Mouse (Mus musculus) ES-E14 (cell line): Measurements from ENCODE around the gene Tnfrsf1a. TPM values are rescaled to one million over a fixed set of nuclear protein-coding genes. Genes with fewer than 3 reads are reported as not detected.

Experiments
- DNase-seq: peaks from one replicate; pipeline ENCODE4 v3.0.0-alpha.2; 2013; ENCODE audit warnings: low read depth, low spot score
- H3K27ac ChIP-seq: 2 replicates; pipeline ENCODE4 v1.5.1; 2012; ENCODE audit warnings: low read depth, mild to moderate bottlenecking, low read length, moderate library complexity, mixed read lengths; ENCODE audit not compliant: poor library complexity, insufficient read depth, severe bottlenecking
- H3K36me3 ChIP-seq: 2 replicates; pipeline ENCODE4 v1.6.1; 2012; ENCODE audit warnings: mild to moderate bottlenecking, low read length, moderate library complexity, mixed read lengths; ENCODE audit not compliant: control insufficient read depth, poor library complexity, insufficient read depth, severe bottlenecking
- H3K4me1 ChIP-seq, 2 experiments: fragments of 150-350 bp in 1 of 2; sonication (generic) in 1 of 2; 2 replicates each; pipeline ENCODE4 v1.6.1; 2012; ENCODE audit warnings: low read length in 2 of 2, mild to moderate bottlenecking in 1 of 2, mixed read lengths in 1 of 2; ENCODE audit not compliant: control insufficient read depth in 2 of 2, insufficient read depth in 2 of 2, poor library complexity in 1 of 2
- H3K4me3 ChIP-seq, 2 experiments: fragments of 150-350 bp in 1 of 2; sonication (generic) in 1 of 2; 2 replicates each; pipeline ENCODE4 v1.5.1; 2012; ENCODE audit warnings: low read length in 2 of 2, low read depth in 1 of 2, mild to moderate bottlenecking in 1 of 2, mixed read lengths in 1 of 2; ENCODE audit not compliant: insufficient read depth in 1 of 2, poor library complexity in 1 of 2, severe bottlenecking in 1 of 2
- H3K9ac ChIP-seq: 2 replicates; pipeline ENCODE4 v1.6.1; 2012; ENCODE audit warnings: low read depth, mild to moderate bottlenecking, low read length, mixed read lengths; ENCODE audit not compliant: poor library complexity, insufficient read depth, severe bottlenecking
- H3K9me3 ChIP-seq: fragments of 150-350 bp; sonication (generic); 2 replicates; pipeline ENCODE4 v1.6.1; 2012; ENCODE audit warnings: low read depth, mild to moderate bottlenecking, low read length; ENCODE audit not compliant: control insufficient read depth, insufficient read depth
- CHD2 ChIP-seq: IDR thresholded peaks from 2 replicates; pipeline ENCODE4 v1.6.1; 2014; ENCODE audit warnings: mild to moderate bottlenecking, low read depth, low read length, inconsistent platforms
- HCFC1 ChIP-seq: IDR thresholded peaks from 2 replicates; pipeline ENCODE4 v1.6.1; 2012; ENCODE audit warnings: low read length, inconsistent platforms, borderline replicate concordance; ENCODE audit not compliant: insufficient read depth
- MAFK ChIP-seq: IDR thresholded peaks from 2 replicates; pipeline ENCODE4 v1.6.1; 2014; ENCODE audit warnings: mild to moderate bottlenecking, low read depth, low read length, inconsistent platforms; ENCODE audit not compliant: insufficient read depth
- ZC3H11A ChIP-seq: IDR thresholded peaks from 2 replicates; pipeline ENCODE4 v1.6.1; 2012; ENCODE audit warnings: low read depth, mild to moderate bottlenecking, inconsistent platforms, low read length, borderline replicate concordance
- ZNF384 ChIP-seq: IDR thresholded peaks from 2 replicates; pipeline ENCODE4 v1.6.1; 2012; ENCODE audit warnings: low read depth, low read length, inconsistent platforms
- in situ Hi-C, 2 experiments: fragments of 600-800 bp; cut with MboI; formaldehyde crosslinking; loops; one replicate each; pipeline ENCODE4 v1.15.1; 2025; ENCODE audit warnings: low sequenced_read_pairs in 2 of 2, inconsistent platforms in 1 of 2; ENCODE audit not compliant: unreplicated experiment in 2 of 2
- total RNA-seq: library from RNA; depleted of rRNA; stranded (reverse); fragments of 300-350 nt; gene quantifications from 2 replicates; pipeline ENCODE4 v1.2.3, GENCODE M21; 2012

The Tnfrsf1a gene
- total RNA-seq, 1 experiment: 7.7 TPM

GRCm38 (mm10) chr6:125340244-125340643, 8.9 kb upstream of the Tnfrsf1a start:
- in situ Hi-C loops: no loop called here
- Histone ChIP-seq H3K9me3 (no peaks in the 10 kb centered on the region), H3K4me3 (no peak overlapping the region), H3K9ac (no peak overlapping the region), H3K27ac (no peak overlapping the region), H3K4me1 (peaks cover 0 to 10% of the 10 kb centered on the region in 2 experiments; a peak in 2 of 4 replicates), H3K36me3 (no peaks in the 10 kb centered on the region)
- TF ChIP-seq CHD2 (no peak), ZC3H11A (no peak), ZNF384 (no peak), HCFC1 (no peak), MAFK (no peak)
- DNase-seq: no peak

GRCm38 (mm10) chr6:125342198-125342597, 7.0 kb upstream of the Tnfrsf1a start:
- H3K9ac ChIP-seq: no peak overlapping the region
- H3K4me1 ChIP-seq: peaks cover 0 to 13% of the 10 kb centered on the region in 2 experiments; a peak in 2 of 4 replicates
- in situ Hi-C loops: no loop called here
- DNase-seq: no peak
- no peak for TF ChIP-seq ZC3H11A
- no peak for TF ChIP-seq CHD2
- TF ChIP-seq HCFC1: no peak
- TF ChIP-seq ZNF384: no peak
- TF ChIP-seq MAFK: no peak
- H3K9me3 ChIP-seq: no peaks in the 10 kb centered on the region
- H3K4me3 ChIP-seq: no peak overlapping the region
- H3K36me3 ChIP-seq: no peaks in the 10 kb centered on the region
- H3K27ac ChIP-seq: no peak overlapping the region

GRCm38 (mm10) chr6:125344084-125344483, 5.1 kb upstream of the Tnfrsf1a start:
- H3K4me1 ChIP-seq: peaks cover 2 to 22% of the 10 kb centered on the region in 2 experiments; a peak in 2 of 4 replicates
- H3K36me3 ChIP-seq: no peaks in the 10 kb centered on the region
- no peak overlapping the region; the same call in 1 of the 2 replicates for H3K27ac ChIP-seq
- in situ Hi-C loops: no loop called here
- TF ChIP-seq ZNF384 (no peak), ZC3H11A (no peak), CHD2 (no peak), MAFK (no peak), HCFC1 (no peak)
- H3K4me3 ChIP-seq: no peak overlapping the region
- no peaks in the 10 kb centered on the region for H3K9me3 ChIP-seq
- no peak for DNase-seq
- H3K9ac ChIP-seq: no peak overlapping the region

GRCm38 (mm10) chr6:125344866-125345265, 4.3 kb upstream of the Tnfrsf1a start:
- DNase-seq: no peak
- Histone ChIP-seq H3K36me3 (no peaks in the 10 kb centered on the region), H3K4me1 (peaks cover 2 to 23% of the 10 kb centered on the region in 2 experiments; a peak in 2 of 4 replicates), H3K27ac (no peak overlapping the region), H3K9ac (no peak overlapping the region), H3K4me3 (no peak overlapping the region), H3K9me3 (no peaks in the 10 kb centered on the region)
- TF ChIP-seq CHD2 (no peak), ZC3H11A (no peak), HCFC1 (no peak), ZNF384 (no peak), MAFK (no peak)
- in situ Hi-C loops: no loop called here

GRCm38 (mm10) chr6:125345625-125346024, 3.5 kb upstream of the Tnfrsf1a start:
- H3K9me3 ChIP-seq: no peaks in the 10 kb centered on the region
- in situ Hi-C loops: no loop called here
- no peaks in the 10 kb centered on the region for H3K36me3 ChIP-seq
- peaks cover 2 to 20% of the 10 kb centered on the region in 2 experiments; a peak in 2 of 4 replicates for H3K4me1 ChIP-seq
- H3K4me3 ChIP-seq: no peak overlapping the region
- no peak overlapping the region for H3K9ac ChIP-seq
- TF ChIP-seq ZC3H11A (no peak), MAFK (no peak), ZNF384 (no peak), HCFC1 (no peak), CHD2 (no peak)
- no peak overlapping the region for H3K27ac ChIP-seq
- no peak for DNase-seq
